Mouse (Mus musculus): ENCODE measurements around the gene 1700025C18Rik.

The 1700025C18Rik gene

GRCm38 (mm10) chr2:165077055-165077454, 13.5 kb downstream of the 1700025C18Rik start:
- DNase-seq (ENCODE audit: low spot score), result no peak

- peak; percentile 56 for DNase-seq (ENCODE audit: low spot score)
These were observed 15.6 kb downstream of the 1700025C18Rik start for GRCm38 (mm10) chr2:165074937-165075336.

DNA sequence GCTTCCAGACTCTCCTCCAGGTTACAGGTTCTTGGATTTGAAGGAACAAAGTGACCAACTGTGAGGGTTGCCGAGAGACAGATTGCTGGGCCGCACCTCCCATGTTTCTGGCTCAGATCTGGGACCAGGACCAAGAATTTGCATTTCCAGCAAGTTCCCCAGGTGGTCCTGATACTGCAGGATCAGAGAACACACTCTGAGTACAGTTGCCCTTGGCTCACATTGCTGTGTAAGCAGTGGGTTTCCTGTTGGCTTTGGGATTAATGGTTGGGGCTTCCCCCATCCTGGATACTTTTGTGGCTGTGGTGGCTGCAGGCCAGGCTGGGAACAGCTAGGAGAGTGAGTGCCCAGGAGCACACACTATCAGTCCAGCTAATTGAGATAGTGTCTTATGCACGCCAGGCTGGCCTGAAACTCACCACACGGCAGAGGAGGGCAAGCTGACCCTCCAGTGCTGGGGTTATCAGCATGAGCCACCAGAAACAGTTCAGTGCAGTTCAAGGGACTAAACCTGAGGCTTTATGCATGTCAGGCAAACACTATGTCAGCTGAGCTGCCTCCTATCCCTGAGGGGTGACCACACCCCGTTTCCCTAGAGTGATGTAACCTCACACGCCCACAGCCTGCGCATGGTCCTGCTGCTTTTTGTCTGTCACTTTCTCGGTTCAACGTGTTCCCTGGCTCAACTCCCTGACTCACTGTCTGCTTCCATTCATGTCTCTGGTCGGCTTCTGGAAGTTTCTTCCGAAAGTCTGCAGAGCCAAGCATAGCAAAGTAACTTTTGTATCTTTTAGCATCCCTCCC, 16.3 kb downstream of the 1700025C18Rik start:
- DNase-seq (ENCODE audit: low spot score), result no peak

- DNase-seq (ENCODE audit: low spot score), result no peak
These were observed 17.2 kb downstream of the 1700025C18Rik start for GRCm38 (mm10) chr2:165073381-165073781.

- DNase-seq (ENCODE audit: low spot score), result peak; percentile 7
These were observed 20.3 kb downstream of the 1700025C18Rik start for GRCm38 (mm10) chr2:165070096-165070816.

DNA sequence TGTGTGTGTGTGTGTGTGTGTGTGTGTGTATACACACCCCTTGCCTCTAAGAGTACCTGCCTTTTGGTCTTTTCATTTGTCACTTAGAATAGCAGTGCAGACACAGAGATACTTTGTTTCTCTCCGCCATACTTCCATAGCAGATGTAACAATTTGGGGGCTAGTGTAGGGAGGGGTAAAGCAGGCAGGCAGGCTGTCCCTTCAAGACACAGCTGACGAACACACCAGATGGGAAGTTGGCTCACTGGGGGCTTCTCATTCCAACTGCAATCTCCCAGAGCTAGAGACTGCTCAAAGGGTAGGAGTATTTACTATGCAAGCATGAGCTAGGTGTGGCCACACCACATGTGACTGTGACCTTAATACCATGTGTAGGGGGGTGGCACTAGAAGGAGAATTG, 21.7 kb downstream of the 1700025C18Rik start:
- DNase-seq (ENCODE audit: low spot score), result no peak

- no peak for DNase-seq (ENCODE audit: low spot score)
These were observed 26.1 kb downstream of the 1700025C18Rik start for GRCm38 (mm10) chr2:165064489-165064888.

DNA sequence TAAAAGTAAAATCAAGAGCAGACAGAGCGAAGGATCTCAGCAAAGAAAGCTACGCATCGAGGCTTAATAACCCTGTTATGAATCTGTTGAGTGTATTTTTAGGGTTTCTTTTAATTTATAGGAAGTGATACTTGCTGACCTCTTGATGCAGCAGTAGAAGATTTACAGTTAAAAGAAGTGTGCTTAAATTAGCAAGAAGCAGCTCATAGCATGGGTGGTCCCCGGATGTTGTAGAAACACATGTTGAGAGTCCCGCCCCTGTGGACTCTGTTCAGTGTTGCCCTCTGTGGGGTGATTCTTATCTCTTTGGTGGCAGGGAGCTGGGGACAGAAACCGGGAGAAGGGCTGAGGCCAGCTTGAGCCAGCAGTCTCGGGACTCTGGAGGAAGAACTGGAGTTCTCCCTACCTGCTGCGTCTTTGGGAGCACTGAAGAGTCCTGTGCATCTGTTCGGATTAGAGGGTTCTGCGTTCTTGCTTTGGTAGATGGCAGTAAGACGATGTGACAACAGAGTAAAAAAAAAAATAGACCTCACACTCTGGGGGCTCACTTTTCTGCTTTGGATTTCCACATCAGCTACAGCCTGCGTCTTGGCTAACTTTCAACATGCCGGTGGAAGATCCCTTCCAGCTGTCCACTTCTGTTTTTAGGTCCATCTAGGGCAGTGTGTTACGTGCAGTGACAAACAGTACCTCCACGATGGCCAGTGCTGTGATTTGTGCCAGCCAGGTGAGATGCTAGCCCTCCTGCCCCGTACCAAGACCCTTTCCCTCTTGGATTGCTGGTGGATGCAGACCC, 28.7 kb downstream of the 1700025C18Rik start:
- DNase-seq (ENCODE audit: low spot score), result no peak

DNA sequence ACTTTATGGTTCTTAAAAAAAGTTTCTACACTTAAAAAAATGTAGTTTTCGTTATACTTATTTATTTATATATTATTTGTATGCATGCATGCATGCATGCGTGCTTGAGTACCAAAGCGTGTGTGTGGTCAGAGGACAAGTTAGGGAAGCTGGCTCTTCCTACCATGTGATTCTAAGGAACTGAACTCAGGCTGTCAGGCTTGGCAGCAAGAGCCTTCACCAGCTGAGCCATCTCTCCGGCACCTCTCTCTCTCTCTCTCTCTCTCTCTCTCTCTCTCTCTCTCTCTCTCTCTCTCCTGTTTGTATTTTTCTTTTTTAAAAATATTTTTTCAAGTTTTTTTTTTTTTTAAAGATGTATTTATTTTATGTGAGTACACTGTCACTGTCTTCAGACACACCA, 30.6 kb downstream of the 1700025C18Rik start:
- DNase-seq (ENCODE audit: low spot score), result no peak

DNA sequence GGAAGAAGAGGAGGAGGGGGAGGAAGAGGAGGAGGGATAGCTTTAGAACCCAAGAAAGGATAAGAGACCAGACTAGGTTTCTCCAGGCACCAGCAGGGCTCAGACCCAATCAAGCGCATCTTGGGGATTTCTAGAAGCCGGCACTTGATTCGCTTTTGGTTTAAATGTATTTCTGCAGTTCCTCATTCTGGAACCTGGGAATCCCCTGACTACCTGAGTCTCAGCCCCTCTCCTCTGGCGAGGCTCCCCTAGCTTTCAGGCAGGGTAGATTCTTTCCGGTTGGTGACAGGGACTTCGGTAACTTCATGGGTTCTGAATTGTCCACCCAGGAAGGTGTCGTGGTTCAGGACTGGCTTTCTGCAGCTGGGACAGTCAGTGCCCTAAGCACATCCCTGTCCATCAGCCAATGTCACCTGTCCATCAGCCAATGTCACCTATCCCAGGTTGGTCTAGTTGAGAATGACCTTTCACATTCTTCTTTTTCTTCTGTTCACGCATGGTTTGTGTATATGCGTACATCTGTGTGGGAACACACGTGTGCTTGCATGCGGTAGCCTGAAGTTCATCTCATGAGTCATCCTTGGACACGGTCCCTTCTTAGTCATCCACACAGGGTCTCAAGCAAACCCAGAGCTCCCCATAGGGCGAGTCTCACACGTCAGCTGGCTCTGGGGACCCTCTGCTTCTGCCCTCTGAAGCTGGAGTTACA, 34.0 kb downstream of the 1700025C18Rik start:
- DNase-seq (ENCODE audit: low spot score), result no peak

DNA sequence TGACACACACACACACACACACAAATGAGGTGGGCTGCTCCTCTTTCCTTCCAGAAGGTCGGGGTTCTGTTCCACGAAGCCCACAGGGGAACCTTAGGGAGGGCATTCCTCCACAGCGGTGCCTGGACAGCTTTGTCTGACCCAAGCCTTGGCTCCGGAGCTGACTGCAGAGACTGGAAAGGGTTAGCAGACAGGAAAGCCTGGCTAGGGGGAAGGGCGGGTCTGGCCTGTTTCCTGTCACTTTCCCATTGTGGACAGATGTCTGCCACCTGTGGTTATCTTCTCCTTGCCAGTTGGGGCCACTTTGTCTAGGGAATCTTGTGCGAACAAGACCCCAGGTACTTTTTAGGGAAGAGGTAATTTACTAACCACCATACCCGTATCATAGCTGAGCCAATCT, 34.6 kb downstream of the 1700025C18Rik start:
- DNase-seq (ENCODE audit: low spot score), result no peak

DNA sequence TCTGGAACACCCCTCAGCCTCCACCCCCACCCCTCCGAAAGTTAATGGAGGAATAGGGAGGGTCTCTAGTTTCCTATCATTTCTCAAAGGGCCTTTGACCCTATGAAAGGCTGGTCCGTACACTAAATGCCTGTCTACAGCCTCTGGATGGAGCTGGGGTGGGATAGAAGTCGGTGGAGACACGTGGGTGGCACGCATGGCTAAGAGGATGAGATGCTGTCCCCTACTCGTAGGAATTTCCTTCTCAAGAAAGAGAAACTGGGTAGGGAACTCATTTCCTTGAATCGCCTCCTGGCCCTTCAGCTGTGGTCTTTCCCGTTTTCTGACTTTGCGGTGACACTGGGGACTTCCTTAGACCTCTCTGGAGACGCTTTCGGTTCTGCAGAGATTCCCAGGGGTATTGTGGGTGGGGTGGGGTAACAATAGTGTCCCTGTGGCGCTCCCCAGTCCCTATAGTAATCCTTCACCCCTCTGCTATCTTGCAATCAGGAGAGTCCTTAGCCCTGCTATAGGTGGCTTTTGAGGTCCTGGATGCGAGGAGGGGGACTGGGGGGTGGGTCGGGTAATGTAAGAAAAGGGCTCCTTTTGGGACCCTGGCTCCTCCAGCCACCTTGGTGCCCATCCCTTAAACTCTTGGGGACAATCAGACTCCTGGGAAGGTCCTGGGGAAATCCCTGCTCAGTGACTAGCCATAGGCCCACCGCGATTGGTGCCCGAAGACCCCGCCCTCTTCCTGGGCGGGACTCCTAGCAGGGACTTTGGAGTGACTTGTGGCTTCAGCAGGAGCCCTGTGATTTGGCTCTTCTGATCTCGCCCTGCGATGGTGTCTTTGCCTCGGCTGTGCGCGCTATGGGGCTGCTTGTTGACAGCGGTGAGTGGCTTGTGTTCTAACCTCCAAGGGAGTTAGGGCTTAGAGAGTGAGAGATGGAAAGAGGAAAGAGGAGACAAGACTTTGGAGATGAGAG, 35.4 kb downstream of the 1700025C18Rik start, which contains the start of gene Cd40:
Gene Cd40, plus strand, starts transcription at position 740 of the 965 bp plus-strand sequence.
- no peak for DNase-seq (ENCODE audit: low spot score)

DNA sequence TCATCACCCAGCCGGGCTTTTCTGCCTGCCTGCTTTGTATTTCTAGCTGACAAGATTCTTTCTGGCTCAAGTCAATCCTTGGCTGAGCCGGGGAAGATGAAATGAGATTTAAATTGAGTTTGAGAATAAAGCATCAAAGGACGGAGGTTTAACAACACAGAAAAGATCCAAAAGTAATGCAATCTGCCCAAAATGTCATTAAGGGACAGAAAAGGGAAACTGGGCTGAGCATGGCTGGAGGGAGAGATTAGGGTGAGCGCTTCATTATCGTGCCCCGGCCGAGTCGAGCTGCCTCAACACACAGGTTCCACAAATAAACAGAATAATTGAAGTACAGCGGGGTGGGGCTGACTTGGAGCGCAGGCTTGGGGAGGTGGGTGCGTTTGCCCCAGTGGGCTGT, 39.0 kb downstream of the 1700025C18Rik start:
- no peak for DNase-seq (ENCODE audit: low spot score)

GRCm38 (mm10) chr2:165050826-165051548, 39.6 kb downstream of the 1700025C18Rik start:
- no peak for DNase-seq (ENCODE audit: low spot score)

GRCm38 (mm10) chr2:165049044-165049443, 41.5 kb downstream of the 1700025C18Rik start:
- DNase-seq (ENCODE audit: low spot score), result no peak

- DNase-seq (ENCODE audit: low spot score), result no peak
These were observed 46.8 kb downstream of the 1700025C18Rik start for GRCm38 (mm10) chr2:165043729-165044128.

DNA sequence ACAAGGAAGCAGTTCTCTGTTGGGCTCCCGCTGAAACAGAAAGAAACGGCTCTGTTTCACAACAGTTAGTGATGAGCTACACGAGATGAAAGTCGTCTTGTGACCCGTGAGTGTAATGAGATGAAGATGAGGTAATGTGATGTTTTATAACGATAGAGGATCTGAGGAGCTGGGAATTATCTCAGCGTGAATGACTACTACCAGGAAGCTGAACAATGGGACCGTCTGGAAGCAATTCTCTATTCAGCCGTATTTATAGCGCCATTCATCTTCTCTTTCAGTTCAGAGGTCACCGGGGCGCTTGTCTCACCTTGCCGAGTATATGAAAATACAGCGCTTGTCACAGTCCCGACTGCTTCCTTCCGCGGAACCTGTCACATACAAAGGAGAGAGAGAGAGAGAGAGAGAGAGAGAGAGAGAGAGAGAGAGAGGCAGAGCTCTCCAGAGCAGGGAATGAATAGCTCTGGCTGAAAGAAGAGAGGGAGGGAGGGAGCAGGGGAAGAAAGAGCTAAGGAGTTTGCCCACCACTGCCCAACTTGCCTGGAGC, 47.4 kb downstream of the 1700025C18Rik start:
- no peak for DNase-seq (ENCODE audit: low spot score)

DNA sequence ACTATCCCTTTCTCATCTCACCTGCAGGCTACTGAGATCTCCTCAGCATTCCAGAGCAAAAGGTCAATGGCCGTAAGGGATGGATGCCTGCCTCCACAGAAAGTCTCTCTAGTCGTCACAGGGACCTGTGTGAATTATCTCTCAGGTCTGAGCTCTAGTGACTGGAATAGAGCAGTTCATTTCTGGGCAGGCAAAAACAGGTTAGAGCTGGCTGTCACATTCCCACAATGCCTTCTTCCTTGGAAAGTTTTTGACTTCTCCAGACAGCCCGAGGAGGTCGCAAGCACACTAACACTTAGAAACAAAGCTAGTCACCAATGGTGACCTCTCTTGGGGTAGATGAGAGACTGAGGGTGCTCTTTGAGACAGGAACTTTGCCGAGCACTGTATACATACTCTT, 48.4 kb downstream of the 1700025C18Rik start:
- no peak for DNase-seq (ENCODE audit: low spot score)

- DNase-seq (ENCODE audit: low spot score), result no peak
These were observed 53.1 kb downstream of the 1700025C18Rik start for GRCm38 (mm10) chr2:165037415-165037814.

DNA sequence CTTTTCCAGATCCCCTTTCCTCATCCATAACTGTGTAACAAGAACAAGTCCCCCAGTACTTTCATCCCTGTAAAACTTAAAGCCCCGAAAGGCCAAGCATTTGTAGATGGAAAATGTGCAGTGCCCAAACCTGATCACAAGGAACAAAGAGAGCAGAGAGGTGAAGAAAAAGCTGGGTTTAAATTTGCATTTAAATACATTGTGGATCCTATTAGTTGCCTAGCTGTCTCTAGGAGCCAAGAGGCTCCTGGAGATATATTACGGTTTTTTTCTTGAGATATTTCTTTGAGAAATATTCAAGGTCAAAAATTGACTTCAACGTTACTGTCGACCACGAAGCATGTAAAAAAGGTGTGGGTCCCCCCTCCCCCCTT, 55.5 kb downstream of the 1700025C18Rik start:
- no peak for DNase-seq (ENCODE audit: low spot score)

All from c-Kit-positive CD71-positive TER-119-positive erythroid progenitor cells, embryonic 14.5 days (primary cell).